Mouse (Mus musculus): Measurements from ENCODE around the gene Kctd11.

Gene Kctd11

GRCm38 (mm10) chr11:69848021-69848420, 33.2 kb downstream of the Kctd11 start:
- no peak for DNase-seq

GRCm38 (mm10) chr11:69846738-69847688, 34.2 kb downstream of the Kctd11 start:
- peak; percentile 52 to 59 for DNase-seq

- peak; percentile 94 for DNase-seq
Observed at GRCm38 (mm10) chr11:69846198-69846680, 35.0 kb downstream of the Kctd11 start, which contains the start of gene Plscr3. Gene Plscr3, plus strand, starts transcription at chr11:69846376.

DNA sequence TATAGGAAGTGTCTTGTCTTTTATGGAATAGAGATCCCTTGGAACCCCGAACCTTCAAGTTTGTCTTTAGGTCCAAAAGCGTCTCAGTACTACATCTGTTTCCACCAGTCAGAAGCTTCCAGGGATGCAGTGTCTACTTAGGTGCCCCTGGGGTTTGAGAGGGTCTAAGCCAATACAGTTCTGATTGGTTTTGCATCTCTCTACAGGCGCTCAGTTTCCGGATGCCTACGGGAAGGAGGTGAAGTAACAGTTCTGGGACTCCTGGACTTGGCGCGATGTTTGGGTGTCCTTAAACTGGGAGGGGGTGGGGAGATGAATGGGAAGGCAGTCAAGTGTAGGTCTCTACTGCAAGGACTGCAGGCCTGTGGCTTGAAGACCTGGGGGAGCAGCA, 42.5 kb downstream of the Kctd11 start:
- no peak for DNase-seq

DNA sequence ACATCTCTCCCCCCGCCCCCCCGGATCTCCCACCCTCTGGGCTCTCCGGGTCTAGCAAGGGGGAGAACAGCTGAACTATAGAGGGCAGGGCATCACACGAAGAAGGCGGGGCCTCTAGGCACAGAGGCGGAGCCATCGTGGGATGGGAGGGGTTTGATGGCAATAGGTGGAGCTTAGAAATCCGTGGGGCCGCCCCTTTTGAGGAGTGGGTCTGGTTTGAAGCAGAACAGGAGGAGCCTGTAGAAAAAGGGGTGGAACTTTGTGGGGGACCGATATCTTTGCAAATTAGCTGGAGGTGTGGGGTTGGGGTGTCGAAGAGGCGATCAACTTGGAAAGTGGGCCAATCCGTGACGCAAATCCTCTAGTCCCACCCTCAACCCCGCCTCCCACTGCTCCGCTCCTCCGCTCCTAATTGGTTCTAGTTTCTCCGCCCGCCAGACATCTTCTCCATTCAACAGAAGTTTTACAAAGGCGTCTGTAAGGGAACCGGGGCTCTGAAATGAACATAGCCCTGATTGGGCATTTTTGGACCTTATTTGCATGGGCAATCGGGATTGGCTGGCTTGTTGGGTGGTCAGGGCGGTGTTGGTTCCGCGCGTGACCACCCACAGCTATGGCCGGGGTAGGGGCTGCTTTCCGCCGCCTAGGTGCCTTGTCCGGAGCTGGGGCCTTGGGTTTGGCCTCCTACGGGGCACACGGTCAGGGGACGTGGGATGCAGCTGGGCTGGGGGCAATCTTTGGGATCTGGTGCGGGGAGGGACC, 43.1 kb downstream of the Kctd11 start, which contains the start of gene Tmem256:
Gene Tmem256 (plus strand): TSS at position 563 of the 762 bp plus-strand sequence.
- peak; percentile 96 to 97 for DNase-seq

DNA sequence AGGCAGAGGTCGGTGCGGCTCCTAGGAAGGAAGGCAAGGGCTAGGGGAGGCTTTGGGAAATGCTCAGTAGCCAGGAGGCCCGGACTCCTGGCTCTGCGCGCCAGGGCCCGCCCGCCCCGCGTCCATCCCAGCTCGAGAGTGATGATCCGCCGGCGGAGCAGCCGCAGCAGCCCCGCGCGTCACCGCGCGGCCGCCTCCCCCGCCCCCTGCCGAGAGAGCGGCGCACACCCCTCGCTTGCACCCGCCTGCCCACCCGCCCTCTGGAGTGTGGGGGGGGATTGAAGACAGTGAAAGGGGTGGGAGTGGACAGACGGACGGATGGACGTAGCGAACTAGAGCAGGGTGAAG, 43.6 kb downstream of the Kctd11 start, which contains the start of gene Nlgn2:
Gene Nlgn2 (minus strand): TSS at position 181 of the 348 bp plus-strand sequence.
- DNase-seq = no peak

DNA sequence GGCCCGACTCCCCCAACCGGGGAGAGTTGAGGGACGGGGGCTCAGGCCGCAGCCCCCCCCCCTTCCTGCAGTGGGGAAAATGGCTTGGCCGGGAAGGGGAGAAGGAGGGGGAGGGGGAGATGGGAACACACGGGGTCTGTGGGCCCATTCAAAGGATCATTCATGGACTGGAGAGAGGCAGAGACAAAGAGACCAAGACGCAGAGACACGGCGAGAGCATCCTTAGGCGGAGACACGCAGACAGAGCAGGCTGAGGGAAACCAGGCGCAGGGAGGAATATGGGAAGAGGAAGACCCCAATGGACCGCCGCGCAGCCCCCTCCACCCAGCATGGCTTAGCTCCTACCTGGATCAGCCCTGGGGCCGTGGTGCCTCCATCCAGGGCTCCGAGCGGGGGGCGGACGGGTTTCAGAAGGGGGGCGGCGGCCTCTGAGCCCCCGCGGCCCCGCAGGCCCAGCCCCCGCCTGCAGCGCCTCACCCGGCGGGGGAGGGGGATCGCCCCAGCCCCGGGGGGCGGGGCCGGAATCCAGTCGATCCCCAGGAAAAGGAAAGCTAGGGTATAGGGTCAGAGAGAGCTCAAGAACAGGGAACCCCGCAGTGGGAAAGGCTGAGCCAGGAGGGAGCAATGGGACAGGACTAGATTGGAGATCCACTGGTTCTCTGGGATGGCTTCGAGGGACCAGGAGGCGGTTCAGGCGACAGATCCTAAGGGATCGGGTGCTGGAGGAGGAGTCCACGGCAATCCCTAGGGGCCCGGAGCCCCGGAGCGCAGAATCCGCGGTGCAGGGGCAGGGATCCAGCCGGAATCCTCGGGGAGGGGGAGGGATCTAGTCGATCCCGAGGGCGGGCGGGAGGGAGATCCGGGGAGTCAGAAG, 44.3 kb downstream of the Kctd11 start:
- peak; percentile 39 to 59 for DNase-seq

- DNase-seq = no peak
Observed at GRCm38 (mm10) chr11:69835966-69836335, 45.3 kb downstream of the Kctd11 start.

DNA sequence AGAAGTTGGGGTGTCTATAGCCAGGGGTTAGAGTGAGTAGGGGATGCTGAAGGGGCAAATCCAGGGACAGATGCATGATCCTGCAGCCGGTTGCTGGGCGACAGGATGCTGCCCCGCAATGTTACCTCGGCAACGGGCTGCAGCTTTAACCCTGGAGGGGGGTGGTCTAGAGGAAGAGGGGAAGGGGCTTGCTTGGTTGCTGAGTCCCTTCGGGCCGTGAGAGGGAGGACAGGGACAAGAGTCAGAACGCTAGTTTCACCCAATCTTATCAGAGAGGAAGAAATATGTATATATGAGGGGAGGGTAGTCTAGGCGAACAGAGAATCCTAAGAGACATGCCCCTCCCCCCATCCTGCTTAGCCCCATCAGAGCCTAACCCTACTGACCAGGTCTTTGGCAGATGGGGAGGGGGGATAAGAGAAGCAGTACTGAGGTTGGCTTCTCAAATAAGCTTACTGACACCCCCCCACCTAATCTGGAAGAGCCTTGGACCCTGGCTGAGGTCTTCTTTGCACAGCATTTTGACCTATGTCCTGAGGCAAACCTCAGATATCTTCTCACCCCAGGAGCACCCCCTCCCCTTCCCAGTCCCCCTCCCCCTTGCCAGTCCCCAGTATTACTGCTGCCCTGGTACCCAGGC, 45.8 kb downstream of the Kctd11 start:
- DNase-seq = no peak

GRCm38 (mm10) chr11:69834001-69834549, 47.1 kb downstream of the Kctd11 start:
- peak; percentile 54 to 64 for DNase-seq

DNA sequence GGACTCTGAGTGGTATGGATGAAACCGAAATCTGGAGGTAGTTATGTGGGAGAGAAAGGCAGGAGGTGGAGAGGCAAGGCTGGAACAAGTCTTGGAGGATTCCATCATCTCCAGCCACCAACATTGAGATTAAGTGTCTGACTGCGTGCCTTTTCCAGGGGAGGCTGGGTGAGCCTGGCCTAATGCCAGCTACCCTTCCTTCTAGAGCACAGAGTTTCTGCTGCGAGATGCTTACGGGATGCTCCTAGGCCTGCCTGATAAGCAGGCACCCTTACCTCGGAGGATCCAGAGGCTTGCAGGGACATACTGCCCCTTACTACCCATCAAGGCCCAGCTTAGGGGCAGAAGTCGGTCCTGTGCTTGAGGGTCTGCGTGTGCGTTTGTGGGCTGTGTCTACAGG, 47.7 kb downstream of the Kctd11 start:
- DNase-seq = no peak

DNA sequence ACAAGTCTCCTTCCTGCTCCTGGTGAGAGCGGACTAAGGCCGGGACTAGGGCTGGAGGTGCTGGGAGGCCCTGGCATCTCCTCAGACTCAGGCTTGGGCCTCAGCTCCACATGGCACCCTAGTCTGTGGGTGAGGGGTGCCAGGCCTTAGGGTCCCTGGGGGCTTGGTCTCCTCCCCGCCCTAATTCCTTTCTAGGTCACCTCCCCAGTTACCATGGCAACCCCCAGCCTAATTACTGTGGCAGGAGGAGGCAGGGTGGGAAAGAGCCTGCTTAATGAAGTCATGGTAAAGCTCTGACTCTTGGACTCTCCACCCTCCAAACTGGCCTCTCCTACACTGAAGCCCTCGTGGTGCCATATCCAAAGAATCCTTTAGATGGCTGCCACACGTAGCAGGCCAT, 52.4 kb downstream of the Kctd11 start:
- DNase-seq = no peak
